Mouse (Mus musculus) midbrain, embryonic 14.5 days (tissue): Measurements from ENCODE around the gene Hnrnpul1. TPM values are rescaled to one million over a fixed set of nuclear protein-coding genes. Genes with fewer than 3 reads are reported as not detected.

ENCODE experiments used
- ATAC-seq: fragments of 200-750 bp; cut with Nextera tagmentation; 2 replicates; pipeline ENCODE4 v1.8.0; 2017; ENCODE audit warnings: moderate number of reproducible peaks, moderate library complexity; ENCODE audit not compliant: low FRiP score, low TSS enrichment
- DNase-seq: peaks from one replicate; pipeline ENCODE4 v3.0.0-alpha.2; 2015
- H3K27ac ChIP-seq: fragments of 300-500 bp; sonication (generic); replicated peaks from 2 replicates; pipeline ENCODE4 v1.5.1; 2014; ENCODE audit warnings: mild to moderate bottlenecking, low read depth, low read length, moderate library complexity
- H3K27me3 ChIP-seq: fragments of 300-500 bp; sonication (generic); 2 replicates; pipeline ENCODE4 v1.6.1; 2014; ENCODE audit warnings: low read length, control low read depth, mixed read lengths; ENCODE audit not compliant: control insufficient read depth, insufficient read depth
- H3K36me3 ChIP-seq: fragments of 300-500 bp; sonication (generic); 2 replicates; pipeline ENCODE4 v1.6.1; 2014; ENCODE audit warnings: low read length, control low read depth; ENCODE audit not compliant: control insufficient read depth, insufficient read depth
- H3K4me1 ChIP-seq: fragments of 300-500 bp; sonication (generic); 2 replicates; pipeline ENCODE4 v1.6.1; 2014; ENCODE audit warnings: mild to moderate bottlenecking, antibody characterized with exemption, low read length, control low read depth; ENCODE audit not compliant: control insufficient read depth, insufficient read depth
- H3K4me2 ChIP-seq: fragments of 300-500 bp; sonication (generic); 2 replicates; pipeline ENCODE4 v1.6.1; 2014; ENCODE audit warnings: mild to moderate bottlenecking, low read length, moderate library complexity
- H3K4me3 ChIP-seq: fragments of 300-500 bp; sonication (generic); replicated peaks from 2 replicates; pipeline ENCODE4 v1.5.1; 2014; ENCODE audit warnings: low read depth, low read length
- H3K9ac ChIP-seq: fragments of 300-500 bp; sonication (generic); replicated peaks from 2 replicates; pipeline ENCODE4 v1.6.1; 2014; ENCODE audit warnings: mild to moderate bottlenecking, low read length, moderate library complexity
- H3K9me3 ChIP-seq: fragments of 300-500 bp; sonication (generic); 2 replicates; pipeline ENCODE4 v1.6.1; 2016; ENCODE audit warnings: low read length, control low read depth, mixed read lengths; ENCODE audit not compliant: control insufficient read depth
- WGBS: fragments of 180-500 bp; shearing (Covaris S2); extraction: QIAGEN DNeasy Blood & Tissue Kit; methylation state at CpG from one replicate; pipeline ENCODE4 v1.1.7; 2014; 5-methylcytosine and 5-hydroxymethylcytosine counted together
- polyA plus RNA-seq: library from polyadenylated mRNA; unstranded; fragments of >200 nt; fragmentation: Nextera tagmentation; extraction: Ambion mirVana; gene quantifications from 2 replicates; pipeline ENCODE4 v1.2.1, GENCODE M21; 2014

Hnrnpul1 gene
- polyA plus RNA-seq, 1 experiment from 2014 or later = 61.6 TPM

DNA sequence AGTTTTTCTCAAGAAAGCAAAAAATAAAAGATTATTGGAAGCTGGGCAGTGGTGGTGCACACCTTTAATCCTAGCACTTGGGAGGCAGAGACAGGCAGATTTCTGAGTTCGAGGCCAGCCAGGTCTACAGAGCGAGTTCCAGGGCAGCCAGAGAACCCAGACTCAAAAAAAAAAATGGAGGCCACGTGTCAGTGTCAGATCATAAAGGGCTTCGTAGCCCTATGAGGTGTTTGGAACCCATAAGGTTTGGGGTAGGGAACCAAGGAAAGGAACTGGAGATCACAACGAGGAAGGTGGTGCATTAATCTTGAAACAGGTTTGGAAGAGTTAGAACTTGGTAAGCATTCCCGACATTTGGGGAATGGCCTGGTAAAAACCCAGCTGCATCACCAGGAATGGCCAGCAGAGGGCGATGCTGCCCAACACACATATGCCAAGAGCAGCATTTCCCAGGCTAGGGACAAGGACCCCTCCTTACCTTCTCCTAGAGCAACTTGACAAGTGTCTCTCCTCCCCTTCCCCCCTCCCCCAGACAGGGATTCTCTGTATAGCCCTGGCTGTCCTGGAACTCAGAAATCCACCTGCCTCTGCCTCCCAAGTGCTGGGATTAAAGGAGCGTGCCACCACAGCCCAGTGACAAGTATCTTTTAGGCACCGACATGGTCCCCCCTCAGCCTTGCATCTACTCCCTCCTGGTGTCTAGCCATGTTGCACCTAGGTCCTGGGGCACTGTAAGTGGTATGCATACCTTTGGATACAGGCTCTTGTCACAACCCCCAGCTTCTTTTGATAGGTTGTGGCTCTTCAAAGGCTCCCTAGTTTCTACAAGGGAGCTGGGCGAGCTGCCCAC, 34.6 kb downstream of the Hnrnpul1 start:
- Histone ChIP-seq H3K4me2 (peak overlapping the region; percentile 78; the same call in 1 of the 2 replicates), H3K36me3 (peaks cover 60% of the 10 kb centered on the region), H3K4me1 (peaks cover 8% of the 10 kb centered on the region), H3K9ac (no peak overlapping the region), H3K9me3 (no peaks in the 10 kb centered on the region), H3K4me3 (no peak overlapping the region), H3K27me3 (no peaks in the 10 kb centered on the region), H3K27ac (no peak overlapping the region)
- DNase-seq (peak; percentile 83), ATAC-seq (peak; percentile 51; the same call in 1 of the 2 replicates)
- WGBS = 66% methylated on average over 10 of the region's 10 CpGs

DNA sequence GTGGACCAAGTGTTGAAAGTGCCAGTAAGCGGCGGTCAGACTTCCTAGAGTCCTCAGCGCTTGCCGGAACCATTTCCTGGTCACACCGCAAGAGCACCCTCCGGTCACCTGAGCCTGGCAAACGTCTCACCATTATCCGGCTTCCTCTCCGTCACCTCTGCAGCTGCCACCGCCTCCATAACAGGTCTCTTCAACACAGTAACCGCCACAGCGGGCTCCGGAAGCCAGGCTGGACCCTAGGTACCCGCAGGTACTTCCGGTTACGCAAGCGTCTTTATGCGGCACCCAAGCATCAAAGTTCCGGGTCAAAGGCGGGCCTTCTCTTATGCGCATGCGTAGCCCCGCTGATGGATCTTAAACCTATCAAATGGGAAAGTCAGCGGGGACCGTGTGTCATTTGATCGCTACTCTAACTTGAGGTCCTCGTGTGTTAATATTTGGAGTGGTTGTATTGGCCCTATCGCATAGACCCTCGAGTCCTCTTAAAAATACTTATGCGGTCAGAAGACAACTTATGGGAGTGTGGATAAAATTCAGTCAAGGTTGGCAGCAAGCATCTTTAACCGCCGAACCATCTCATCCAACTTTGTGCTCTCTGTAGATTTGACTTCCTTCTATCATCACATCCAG, 35.7 kb downstream of the Hnrnpul1 start, which contains the start of gene Ccdc97:
Ccdc97 (minus strand) TSS at position 301 of the 630 bp plus-strand sequence.
- Histone ChIP-seq H3K9ac (peak within 1 kb of the TSS; percentile 53), H3K9me3 (no peaks in the 10 kb centered on the region), H3K4me3 (peak within 1 kb of the TSS; percentile 57), H3K4me1 (peaks cover 8% of the 10 kb centered on the region), H3K4me2 (peak within 1 kb of the TSS; percentile 78), H3K27me3 (no peaks in the 10 kb centered on the region), H3K36me3 (peaks cover 60% of the 10 kb centered on the region), H3K27ac (peak within 1 kb of the TSS; percentile 65)
- WGBS = 4% methylated on average over 32 of the region's 32 CpGs
- ATAC-seq = peak; percentile 84
- peak; percentile 98 for DNase-seq

DNA sequence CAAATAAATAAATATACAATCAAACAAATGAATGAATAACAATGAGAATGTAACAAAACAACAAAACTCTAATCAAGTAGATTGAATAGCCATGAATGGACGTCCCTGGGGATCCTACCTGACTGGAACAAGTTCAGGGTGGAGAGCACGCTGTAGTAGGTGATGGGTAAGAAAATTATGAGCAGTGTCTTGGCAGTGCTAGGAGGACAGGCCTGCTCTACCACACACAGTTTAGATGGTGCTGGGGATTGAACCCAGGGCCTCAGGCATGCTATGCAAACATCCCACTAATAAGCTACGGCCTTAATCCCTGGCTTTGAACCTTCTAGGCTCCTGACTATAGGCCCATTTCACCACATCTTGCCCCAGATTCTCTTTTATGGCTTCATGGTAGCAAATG, 37.1 kb downstream of the Hnrnpul1 start:
- DNase-seq (no peak), ATAC-seq (no peak)
- no peak overlapping the region for H3K4me3 ChIP-seq
- H3K9ac ChIP-seq = no peak overlapping the region
- H3K9me3 ChIP-seq = no peaks in the 10 kb centered on the region
- H3K4me1 ChIP-seq = peaks cover 8% of the 10 kb centered on the region
- 94% methylated on average over 3 of the region's 3 CpGs for WGBS
- no peak overlapping the region for H3K27ac ChIP-seq
- H3K4me2 ChIP-seq = peak overlapping the region; percentile 78
- peaks cover 60% of the 10 kb centered on the region for H3K36me3 ChIP-seq
- H3K27me3 ChIP-seq = no peaks in the 10 kb centered on the region

DNA sequence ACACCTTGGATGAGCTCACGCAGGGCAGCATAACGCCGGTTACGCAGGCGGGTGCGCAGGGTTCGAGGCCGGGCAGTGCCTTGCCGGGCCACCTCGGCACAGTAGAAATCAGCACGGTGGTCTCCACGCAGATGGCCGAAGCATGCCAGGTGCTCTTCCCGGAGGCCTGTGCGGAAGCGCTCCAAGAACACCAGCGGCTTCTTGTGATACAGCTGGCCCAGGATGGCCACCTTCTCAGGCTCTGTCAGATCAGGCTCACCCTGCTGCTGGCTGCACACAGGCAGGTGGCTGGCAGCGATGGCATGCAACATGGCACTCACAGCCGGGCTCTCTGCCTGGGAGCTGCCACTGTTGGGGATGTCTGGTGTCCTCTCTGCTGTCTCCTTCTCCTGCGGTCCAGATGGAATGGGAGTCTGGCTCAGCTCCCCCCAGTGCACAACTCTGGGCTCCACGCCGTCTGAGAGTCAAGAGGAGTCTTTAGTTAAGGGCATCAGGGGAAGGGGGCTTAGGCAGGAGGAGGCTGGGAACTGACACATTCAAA, 38.8 kb downstream of the Hnrnpul1 start:
- 95% methylated on average over 22 of the region's 22 CpGs for WGBS
- peaks cover 51% of the 10 kb centered on the region for H3K36me3 ChIP-seq

DNA sequence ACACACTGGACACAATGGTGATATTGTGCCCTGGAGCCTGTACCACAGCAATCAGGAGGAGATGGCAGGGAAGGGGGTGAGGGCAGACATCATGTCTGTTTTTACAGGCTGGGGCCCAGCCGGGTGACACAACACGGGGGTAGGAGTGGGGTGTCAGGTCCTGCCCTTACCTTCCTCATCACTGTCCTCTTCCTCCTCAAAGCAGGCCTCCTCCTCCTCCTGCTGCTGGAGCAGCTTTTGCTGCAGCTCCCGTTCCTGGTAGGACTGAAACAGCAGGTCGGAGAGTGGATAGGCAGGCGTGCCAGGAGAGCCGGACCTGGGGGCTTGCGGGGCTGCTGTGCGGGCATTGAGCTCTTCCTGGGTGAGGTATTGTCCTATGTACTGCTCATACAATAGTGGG, 40.0 kb downstream of the Hnrnpul1 start:
- H3K4me2 ChIP-seq = no peak overlapping the region
- no peak overlapping the region for H3K4me3 ChIP-seq
- DNase-seq (no peak), ATAC-seq (no peak)
- H3K27ac ChIP-seq = no peak overlapping the region
- WGBS = 96% methylated on average over 8 of the region's 8 CpGs
- no peak overlapping the region for H3K9ac ChIP-seq
- H3K9me3 ChIP-seq = no peaks in the 10 kb centered on the region
- no peaks in the 10 kb centered on the region for H3K27me3 ChIP-seq
- peaks cover 43% of the 10 kb centered on the region for H3K36me3 ChIP-seq
- H3K4me1 ChIP-seq = peaks cover 21% of the 10 kb centered on the region

More for the DNA sequence above, 38.8 kb downstream of the Hnrnpul1 start:
- H3K9me3 ChIP-seq = no peaks in the 10 kb centered on the region
- no peak for ATAC-seq
- no peak overlapping the region for H3K4me2 ChIP-seq
- no peak overlapping the region for H3K9ac ChIP-seq
- no peak for DNase-seq
- H3K4me3 ChIP-seq = no peak overlapping the region
- no peaks in the 10 kb centered on the region for H3K27me3 ChIP-seq
- H3K4me1 ChIP-seq = peaks cover 12% of the 10 kb centered on the region
- no peak overlapping the region for H3K27ac ChIP-seq

DNA sequence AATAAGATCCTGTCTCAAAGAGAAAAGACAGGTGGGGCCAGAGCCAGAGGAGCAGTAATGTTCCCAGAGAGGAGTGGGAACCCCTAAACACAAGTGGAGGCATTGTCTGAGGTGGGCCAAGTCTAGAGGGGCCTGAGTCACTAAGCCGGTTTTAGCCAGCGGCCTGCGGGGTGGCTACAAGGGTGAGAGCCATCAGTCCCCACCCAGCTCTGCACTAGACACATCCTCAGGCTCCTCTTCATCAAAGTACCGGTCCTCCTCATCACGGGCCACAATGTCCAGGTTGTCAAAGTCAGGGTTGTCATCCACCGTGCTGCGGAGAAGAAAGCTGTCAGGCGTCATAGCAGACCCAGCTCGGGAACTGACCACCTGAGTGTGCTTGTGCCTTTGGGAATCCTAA, 41.8 kb downstream of the Hnrnpul1 start:
- DNase-seq = no peak
- Histone ChIP-seq H3K27ac (no peak overlapping the region), H3K4me1 (peaks cover 18% of the 10 kb centered on the region), H3K4me3 (no peak overlapping the region), H3K9me3 (no peaks in the 10 kb centered on the region), H3K27me3 (no peaks in the 10 kb centered on the region), H3K4me2 (no peak overlapping the region), H3K36me3 (peaks cover 43% of the 10 kb centered on the region), H3K9ac (no peak overlapping the region)
- WGBS = 90% methylated on average over 9 of the region's 9 CpGs
- ATAC-seq = no peak

DNA sequence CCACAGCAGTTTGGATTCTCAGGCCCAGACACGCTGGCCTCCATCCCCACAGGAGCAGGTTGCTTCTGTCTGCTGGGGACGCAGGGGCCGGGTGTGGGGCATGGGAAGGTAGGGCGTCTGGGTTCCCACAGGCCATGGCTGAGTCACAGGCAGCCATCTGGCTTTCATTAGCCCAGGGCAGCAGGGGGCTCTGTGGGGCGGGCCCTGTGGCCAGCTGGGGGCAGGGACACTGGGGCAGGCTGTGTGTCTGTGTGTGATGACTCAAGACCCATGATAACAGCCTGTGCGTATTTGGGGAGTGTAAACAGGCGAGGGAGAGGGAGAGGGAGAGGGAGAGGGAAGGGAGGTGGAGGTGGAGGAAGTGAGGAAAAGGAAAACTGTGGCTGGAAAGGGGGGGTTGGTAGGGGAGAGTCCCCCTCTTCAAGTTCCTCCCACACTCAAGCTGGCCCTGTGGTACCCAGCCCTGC, 42.8 kb downstream of the Hnrnpul1 start:
- Histone ChIP-seq H3K9ac (no peak overlapping the region; the same call in 1 of the 2 replicates), H3K27ac (no peak overlapping the region), H3K4me2 (no peak overlapping the region), H3K36me3 (peaks cover 43% of the 10 kb centered on the region), H3K27me3 (no peaks in the 10 kb centered on the region), H3K9me3 (no peaks in the 10 kb centered on the region), H3K4me1 (peaks cover 13% of the 10 kb centered on the region; the same call in 1 of the 2 replicates), H3K4me3 (no peak overlapping the region)
- DNase-seq (no peak), ATAC-seq (no peak)
- WGBS = 36% methylated on average over 7 of the region's 7 CpGs

DNA sequence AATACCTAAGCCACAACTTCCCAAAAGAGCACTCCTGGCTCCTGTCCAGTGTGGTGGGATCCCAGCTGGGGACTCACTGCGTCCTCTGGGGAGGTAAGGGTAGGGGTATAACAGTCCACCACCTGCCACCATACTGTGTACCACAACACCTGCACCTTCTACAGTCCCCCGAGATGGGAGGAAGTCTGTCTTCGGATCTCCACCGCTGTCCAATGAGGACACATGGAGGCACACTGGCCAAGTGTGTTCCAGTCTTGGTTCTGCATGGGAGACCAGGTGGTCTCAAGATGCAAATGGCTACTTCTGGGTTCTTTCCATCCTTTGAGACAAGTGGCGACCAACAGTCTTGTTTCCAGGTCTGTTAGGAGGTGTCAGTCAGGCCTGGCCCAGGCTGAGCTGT, 43.4 kb downstream of the Hnrnpul1 start:
- H3K27me3 ChIP-seq = no peaks in the 10 kb centered on the region
- ATAC-seq (no peak), DNase-seq (no peak)
- no peaks in the 10 kb centered on the region for H3K9me3 ChIP-seq
- 65% methylated on average over 5 of the region's 5 CpGs for WGBS
- peaks cover 42% of the 10 kb centered on the region for H3K36me3 ChIP-seq
- H3K4me2 ChIP-seq = no peak overlapping the region
- no peak overlapping the region for H3K9ac ChIP-seq
- H3K4me3 ChIP-seq = no peak overlapping the region
- H3K27ac ChIP-seq = no peak overlapping the region
- H3K4me1 ChIP-seq = peaks cover 13% of the 10 kb centered on the region; the same call in 1 of the 2 replicates
